Mouse (Mus musculus): ENCODE measurements around the gene Tpst2. TPM values are rescaled to one million over a fixed set of nuclear protein-coding genes. Genes with fewer than 3 reads are reported as not detected.

The Tpst2 gene
- total and polyA plus RNA-seq, 2 experiments from 2014 or later = 42.9 to 86.1 TPM

- no peak overlapping the region for H3K9ac ChIP-seq (replicated peaks; ENCODE audit: low read depth, low read length)
- no peak overlapping the region for H3K27ac ChIP-seq (ENCODE audit: low read depth)
- DNase-seq (ENCODE audit: low spot score) = no peak
- 55% methylated on average over 24 of the region's 24 CpGs for WGBS
- no peak overlapping the region for H3K4me3 ChIP-seq (ENCODE audit: low read depth, low read length)
- H3K4me1 ChIP-seq (ENCODE audit: control insufficient read depth, insufficient read depth) = no peaks in the 10 kb centered on the region
- no peaks in the 10 kb centered on the region for H3K36me3 ChIP-seq (replicated peaks; ENCODE audit: control insufficient read depth, insufficient read depth, low read length)
- no peak for ATAC-seq (ENCODE audit: insufficient read depth, low read depth)
- no peak overlapping the region for H3K4me2 ChIP-seq (ENCODE audit: low read depth, low read length)
- H3K9me3 ChIP-seq (replicated peaks; ENCODE audit: control insufficient read depth, low read length) = no peaks in the 10 kb centered on the region
- TF ChIP-seq EP300 (IDR thresholded peaks at IDR 0.05; ENCODE audit: low read depth) (no peak), CTCF (IDR thresholded peaks at IDR 0.05; ENCODE audit: low read depth) (no peak)
- peaks cover 44% of the 10 kb centered on the region for H3K27me3 ChIP-seq (ENCODE audit: control insufficient read depth, insufficient read depth, low read length)
Observed at GRCm38 (mm10) chr5:112270764-112271541, 5.5 kb upstream of the Tpst2 start.

GRCm38 (mm10) chr5:112272934-112273333 is 3.6 kb upstream of the Tpst2 start:
- no peaks in the 10 kb centered on the region for H3K36me3 ChIP-seq (replicated peaks; ENCODE audit: control insufficient read depth, insufficient read depth, low read length)
- H3K4me3 ChIP-seq (ENCODE audit: low read depth, low read length) = no peak overlapping the region
- ATAC-seq (ENCODE audit: insufficient read depth, low read depth) (no peak), DNase-seq (ENCODE audit: low spot score) (no peak)
- H3K27ac ChIP-seq (ENCODE audit: low read depth) = no peak overlapping the region
- 60% methylated on average over 2 of the region's 2 CpGs for WGBS
- H3K27me3 ChIP-seq (ENCODE audit: control insufficient read depth, insufficient read depth, low read length) = peaks cover 32% of the 10 kb centered on the region
- no peak for TF ChIP-seq EP300 (IDR thresholded peaks at IDR 0.05; ENCODE audit: low read depth)
- no peak for TF ChIP-seq CTCF (IDR thresholded peaks at IDR 0.05; ENCODE audit: low read depth)
- no peaks in the 10 kb centered on the region for H3K9me3 ChIP-seq (replicated peaks; ENCODE audit: control insufficient read depth, low read length)
- no peak overlapping the region for H3K4me2 ChIP-seq (ENCODE audit: low read depth, low read length)
- H3K4me1 ChIP-seq (ENCODE audit: control insufficient read depth, insufficient read depth) = peaks cover 3% of the 10 kb centered on the region
- H3K9ac ChIP-seq (replicated peaks; ENCODE audit: low read depth, low read length) = no peak overlapping the region

GRCm38 (mm10) chr5:112273746-112274463 is 2.6 kb upstream of the Tpst2 start:
- Histone ChIP-seq H3K4me1 (ENCODE audit: control insufficient read depth, insufficient read depth) (peaks cover 6% of the 10 kb centered on the region), H3K9me3 (replicated peaks; ENCODE audit: control insufficient read depth, low read length) (no peaks in the 10 kb centered on the region), H3K4me3 (ENCODE audit: low read depth, low read length) (no peak overlapping the region), H3K36me3 (replicated peaks; ENCODE audit: control insufficient read depth, insufficient read depth, low read length) (no peaks in the 10 kb centered on the region), H3K9ac (replicated peaks; ENCODE audit: low read depth, low read length) (no peak overlapping the region), H3K4me2 (ENCODE audit: low read depth, low read length) (no peak overlapping the region), H3K27me3 (ENCODE audit: control insufficient read depth, insufficient read depth, low read length) (peaks cover 24% of the 10 kb centered on the region), H3K27ac (ENCODE audit: low read depth) (no peak overlapping the region)
- TF ChIP-seq EP300 (IDR thresholded peaks at IDR 0.05; ENCODE audit: low read depth) (no peak), CTCF (IDR thresholded peaks at IDR 0.05; ENCODE audit: low read depth) (no peak)
- ATAC-seq (ENCODE audit: insufficient read depth, low read depth) (no peak), DNase-seq (ENCODE audit: low spot score) (no peak)
- 53% methylated on average over 2 of the region's 2 CpGs for WGBS

GRCm38 (mm10) chr5:112275021-112275804 is 1.3 kb upstream of the Tpst2 start:
- peaks cover 18% of the 10 kb centered on the region for H3K4me1 ChIP-seq (ENCODE audit: control insufficient read depth, insufficient read depth)
- H3K4me3 ChIP-seq (ENCODE audit: low read depth, low read length) = no peak overlapping the region
- H3K9me3 ChIP-seq (replicated peaks; ENCODE audit: control insufficient read depth, low read length) = no peaks in the 10 kb centered on the region
- H3K4me2 ChIP-seq (ENCODE audit: low read depth, low read length) = no peak overlapping the region
- ATAC-seq (ENCODE audit: insufficient read depth, low read depth) = no peak
- TF ChIP-seq CTCF (IDR thresholded peaks at IDR 0.05; ENCODE audit: low read depth) (no peak), EP300 (IDR thresholded peaks at IDR 0.05; ENCODE audit: low read depth) (no peak)
- H3K27me3 ChIP-seq (ENCODE audit: control insufficient read depth, insufficient read depth, low read length) = peaks cover 13% of the 10 kb centered on the region
- H3K36me3 ChIP-seq (replicated peaks; ENCODE audit: control insufficient read depth, insufficient read depth, low read length) = no peaks in the 10 kb centered on the region
- 51% methylated on average over 4 of the region's 4 CpGs for WGBS
- no peak for DNase-seq (ENCODE audit: low spot score)
- H3K9ac ChIP-seq (replicated peaks; ENCODE audit: low read depth, low read length) = no peak overlapping the region
- H3K27ac ChIP-seq (ENCODE audit: low read depth) = no peak overlapping the region

GRCm38 (mm10) chr5:112276907-112277348 is 437 bp downstream of the Tpst2 start:
- H3K4me1 ChIP-seq (ENCODE audit: control insufficient read depth, insufficient read depth) = peaks cover 31% of the 10 kb centered on the region
- under 1% methylated on average over 24 of the region's 24 CpGs for WGBS

More at GRCm38 (mm10) chr5:112276907-112277348, 437 bp downstream of the Tpst2 start:
- TF ChIP-seq EP300 (IDR thresholded peaks at IDR 0.05; ENCODE audit: low read depth) = no peak
- no peak for TF ChIP-seq CTCF (IDR thresholded peaks at IDR 0.05; ENCODE audit: low read depth)
- Histone ChIP-seq H3K4me2 (ENCODE audit: low read depth, low read length) (peak overlapping the region; percentile 87), H3K27ac (ENCODE audit: low read depth) (peak overlapping the region; percentile 83), H3K4me3 (ENCODE audit: low read depth, low read length) (peak overlapping the region; percentile 75), H3K9ac (replicated peaks; ENCODE audit: low read depth, low read length) (peak overlapping the region; percentile 77), H3K27me3 (ENCODE audit: control insufficient read depth, insufficient read depth, low read length) (no peaks in the 10 kb centered on the region), H3K9me3 (replicated peaks; ENCODE audit: control insufficient read depth, low read length) (no peaks in the 10 kb centered on the region), H3K36me3 (replicated peaks; ENCODE audit: control insufficient read depth, insufficient read depth, low read length) (no peaks in the 10 kb centered on the region)
- ATAC-seq (ENCODE audit: insufficient read depth, low read depth) = peak; percentile 4; the same call in 1 of the 2 replicates
- DNase-seq (ENCODE audit: low spot score) = no peak
